Mouse (Mus musculus): ENCODE results near the gene Col4a3. TPM values are rescaled to one million over a fixed set of nuclear protein-coding genes. Genes with fewer than 3 reads are reported as not detected.
A peak's percentile ranks its signal among the peaks of the same experiment; 100 is the strongest.

The Col4a3 gene
- polyA plus RNA-seq (2015; fragmentation: Nextera tagmentation; extraction: Ambion mirVana) = 0.13 and 0.26 TPM in 2 replicates

DNA sequence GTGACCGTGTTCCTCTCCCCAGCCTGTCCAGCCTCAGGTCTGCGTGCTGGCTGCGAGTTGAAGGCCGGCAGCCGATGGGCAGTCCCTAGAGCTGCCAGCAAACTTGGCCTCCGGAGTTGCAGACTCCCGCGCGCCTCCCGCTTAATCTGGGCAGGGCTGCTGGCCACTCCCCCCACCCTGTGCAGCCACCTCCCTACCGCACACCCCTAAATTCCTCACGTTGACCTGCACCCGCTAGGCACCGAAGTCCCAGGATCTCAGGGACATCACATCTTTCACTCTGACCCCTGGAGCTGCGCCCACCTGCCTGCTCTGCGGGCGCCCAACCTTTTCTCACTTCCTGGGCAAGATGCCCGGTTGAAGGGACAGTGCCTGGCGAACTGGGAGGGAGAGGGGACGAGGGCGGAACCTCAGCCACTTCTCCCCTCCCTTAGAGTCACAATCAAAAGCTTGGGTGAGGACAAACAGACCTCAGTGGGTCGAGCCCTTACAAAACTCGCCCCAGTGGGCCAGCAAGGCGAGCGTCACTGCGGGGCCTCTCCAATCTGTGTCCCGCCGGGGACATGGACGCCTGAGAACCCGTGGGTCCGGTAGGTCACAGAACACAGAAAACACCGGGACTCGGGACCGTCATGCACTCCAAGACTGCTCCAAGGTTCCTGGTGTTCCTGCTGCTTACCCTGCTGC is at the start of gene Col4a3, which contains the start of gene Col4a4:
Gene Col4a3 (plus strand): TSS at position 209 of the 687 bp plus-strand sequence.
Gene Col4a4 (minus strand): TSS at position 137 of the 687 bp plus-strand sequence.
- no peak; the same call in 1 of the 2 replicates for ATAC-seq (ENCODE audit: insufficient number of reproducible peaks, low FRiP score, low TSS enrichment, low read depth)
- Histone ChIP-seq H3K4me2 (replicated peaks) (peak within 1 kb of the TSS; percentile 54), H3K4me3 (replicated peaks) (peak within 1 kb of the TSS; percentile 31), H3K9ac (0 out of 2 replicates have a peak within 1 kb of the TSS, but pooled peaks have one; percentile 3), H3K4me1 (peaks cover 10% of the 10 kb centered on the region), H3K27ac (replicated peaks) (no peak within 1 kb of the TSS), H3K36me3 (no peaks in the 10 kb centered on the region), H3K27me3 (peaks cover 18% of the 10 kb centered on the region), H3K9me3 (replicated peaks) (no peaks in the 10 kb centered on the region)
- WGBS = 4% methylated on average over 34 of the region's 34 CpGs

DNA sequence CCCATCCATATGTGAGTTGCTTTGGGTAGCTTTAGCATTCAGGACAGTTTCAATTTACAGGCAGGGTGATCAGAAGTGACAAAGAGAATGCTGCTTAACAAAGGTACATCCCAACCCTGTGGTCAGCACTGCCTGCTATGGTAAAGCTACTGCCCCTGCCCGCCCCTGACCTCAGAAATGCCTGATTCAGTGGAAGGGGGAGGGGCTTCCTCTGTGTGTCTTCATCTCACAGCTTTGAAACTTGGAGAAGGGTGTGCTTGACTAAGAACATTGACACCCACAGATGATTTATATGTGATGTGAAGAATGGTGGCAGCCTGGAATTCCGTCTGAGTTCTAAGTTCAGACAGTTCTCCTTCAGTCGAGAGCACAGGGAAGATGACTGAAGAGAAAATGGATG is 48.9 kb upstream of the Col4a3 start:
- H3K9ac ChIP-seq = no peak overlapping the region
- H3K4me2 ChIP-seq (replicated peaks) = no peak overlapping the region
- no peaks in the 10 kb centered on the region for H3K27me3 ChIP-seq
- no peak overlapping the region for H3K27ac ChIP-seq (replicated peaks)
- no peak for ATAC-seq (ENCODE audit: insufficient number of reproducible peaks, low FRiP score, low TSS enrichment, low read depth)
- no peak overlapping the region for H3K4me3 ChIP-seq (replicated peaks)
- no peaks in the 10 kb centered on the region for H3K9me3 ChIP-seq (replicated peaks)
- no peaks in the 10 kb centered on the region for H3K36me3 ChIP-seq
- WGBS = 66% methylated on average over 3 of the region's 3 CpGs
- no peaks in the 10 kb centered on the region for H3K4me1 ChIP-seq

- Histone ChIP-seq H3K36me3 (no peaks in the 10 kb centered on the region), H3K9me3 (replicated peaks) (no peaks in the 10 kb centered on the region), H3K27me3 (no peaks in the 10 kb centered on the region), H3K4me2 (replicated peaks) (no peak overlapping the region), H3K4me1 (no peaks in the 10 kb centered on the region), H3K4me3 (replicated peaks) (no peak overlapping the region), H3K9ac (no peak overlapping the region), H3K27ac (replicated peaks) (no peak overlapping the region)
- 74% methylated on average over 5 of the region's 5 CpGs for WGBS
- no peak for ATAC-seq (ENCODE audit: insufficient number of reproducible peaks, low FRiP score, low TSS enrichment, low read depth)
Measured at GRCm38 (mm10) chr1:82540056-82540455, 46.7 kb upstream of the Col4a3 start.

GRCm38 (mm10) chr1:82543934-82544333 is 42.8 kb upstream of the Col4a3 start:
- Histone ChIP-seq H3K27me3 (no peaks in the 10 kb centered on the region), H3K36me3 (no peaks in the 10 kb centered on the region), H3K4me1 (no peaks in the 10 kb centered on the region), H3K9ac (no peak overlapping the region), H3K27ac (replicated peaks) (no peak overlapping the region), H3K4me3 (replicated peaks) (no peak overlapping the region), H3K4me2 (replicated peaks) (no peak overlapping the region), H3K9me3 (replicated peaks) (no peaks in the 10 kb centered on the region)
- ATAC-seq (ENCODE audit: insufficient number of reproducible peaks, low FRiP score, low TSS enrichment, low read depth) = no peak
- WGBS = 92% methylated on average over 2 of the region's 2 CpGs

DNA sequence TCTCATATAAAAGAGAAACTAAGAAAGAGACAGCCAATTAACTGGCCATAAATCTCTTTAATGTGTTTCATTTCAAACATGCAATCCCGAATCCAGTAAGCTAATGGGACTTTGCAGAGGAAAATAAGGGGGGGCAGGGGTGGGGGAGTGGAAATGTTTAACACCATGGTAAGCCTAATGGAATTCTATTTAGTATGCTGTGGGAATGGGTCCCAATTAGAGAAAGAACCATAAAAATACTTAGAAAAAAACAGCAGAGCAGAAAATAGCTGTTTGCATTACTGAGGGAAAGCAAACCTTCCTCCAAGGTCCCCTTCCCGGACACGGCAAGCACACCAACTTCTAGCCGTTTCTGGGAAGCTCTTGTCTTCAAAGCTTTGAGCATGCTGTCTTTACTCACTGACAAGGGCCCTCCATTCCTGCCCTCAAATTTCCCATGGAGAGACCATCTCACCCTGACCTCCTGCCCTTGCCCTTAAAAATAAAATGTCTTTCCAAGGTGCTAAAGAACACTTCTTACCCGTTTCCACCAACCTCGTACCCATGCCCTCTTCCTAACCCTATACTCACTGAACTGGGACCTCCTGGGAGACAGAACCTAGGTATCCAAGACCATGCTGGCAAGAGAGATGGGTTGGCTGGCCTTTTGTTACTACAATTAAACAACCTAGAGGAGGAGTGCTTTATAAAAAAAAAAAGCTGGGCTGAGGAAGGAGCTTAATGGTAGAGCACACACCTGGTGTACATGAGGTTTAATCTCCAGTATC is 42.1 kb upstream of the Col4a3 start:
- H3K4me3 ChIP-seq (replicated peaks) = no peak overlapping the region
- no peaks in the 10 kb centered on the region for H3K27me3 ChIP-seq
- H3K4me1 ChIP-seq = no peaks in the 10 kb centered on the region
- H3K36me3 ChIP-seq = no peaks in the 10 kb centered on the region
- no peak overlapping the region for H3K27ac ChIP-seq (replicated peaks)
- H3K9me3 ChIP-seq (replicated peaks) = no peaks in the 10 kb centered on the region
- WGBS = 75% methylated on average over 6 of the region's 6 CpGs
- no peak for ATAC-seq (ENCODE audit: insufficient number of reproducible peaks, low FRiP score, low TSS enrichment, low read depth)
- no peak overlapping the region for H3K9ac ChIP-seq
- no peak overlapping the region for H3K4me2 ChIP-seq (replicated peaks)

- 59% methylated on average over 8 of the region's 8 CpGs for WGBS
- Histone ChIP-seq H3K4me3 (replicated peaks) (no peak overlapping the region), H3K9me3 (replicated peaks) (no peaks in the 10 kb centered on the region), H3K36me3 (no peaks in the 10 kb centered on the region), H3K27me3 (no peaks in the 10 kb centered on the region), H3K27ac (replicated peaks) (no peak overlapping the region), H3K4me2 (replicated peaks) (no peak overlapping the region), H3K4me1 (no peaks in the 10 kb centered on the region), H3K9ac (no peak overlapping the region)
- no peak for ATAC-seq (ENCODE audit: insufficient number of reproducible peaks, low FRiP score, low TSS enrichment, low read depth)
Measured at GRCm38 (mm10) chr1:82545199-82545960, 41.3 kb upstream of the Col4a3 start.

DNA sequence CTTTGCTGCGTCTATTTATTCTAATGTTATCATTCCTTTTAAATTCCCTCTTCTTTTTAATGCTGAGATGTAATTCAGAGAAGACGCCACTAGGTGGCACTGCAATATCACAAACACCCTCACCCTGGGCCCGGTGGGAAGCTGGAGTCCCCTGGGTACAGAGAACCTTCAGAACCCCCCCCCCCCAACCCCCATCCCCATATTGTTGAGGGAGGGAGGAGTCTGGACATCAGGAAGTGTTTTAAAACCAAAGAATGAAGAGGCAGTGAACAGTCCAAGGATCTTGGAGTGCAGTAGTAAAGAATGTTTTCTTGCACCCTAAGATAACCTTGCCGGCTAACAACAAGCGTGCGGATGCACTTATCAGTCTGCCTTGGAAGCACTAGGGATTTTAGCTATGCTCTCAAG is 32.3 kb upstream of the Col4a3 start:
- 37% methylated on average over 6 of the region's 6 CpGs for WGBS
- Histone ChIP-seq H3K9me3 (replicated peaks) (no peaks in the 10 kb centered on the region), H3K27me3 (no peaks in the 10 kb centered on the region), H3K4me2 (replicated peaks) (no peak overlapping the region), H3K36me3 (no peaks in the 10 kb centered on the region), H3K27ac (replicated peaks) (no peak overlapping the region), H3K4me1 (no peaks in the 10 kb centered on the region), H3K9ac (no peak overlapping the region), H3K4me3 (replicated peaks) (no peak overlapping the region)
- ATAC-seq (ENCODE audit: insufficient number of reproducible peaks, low FRiP score, low TSS enrichment, low read depth) = no peak

GRCm38 (mm10) chr1:82554889-82555288 is 31.8 kb upstream of the Col4a3 start:
- Histone ChIP-seq H3K4me2 (replicated peaks) (no peak overlapping the region), H3K9ac (no peak overlapping the region), H3K4me3 (replicated peaks) (no peak overlapping the region), H3K9me3 (replicated peaks) (no peaks in the 10 kb centered on the region), H3K36me3 (no peaks in the 10 kb centered on the region), H3K27me3 (no peaks in the 10 kb centered on the region), H3K4me1 (no peaks in the 10 kb centered on the region), H3K27ac (replicated peaks) (no peak overlapping the region)
- 77% methylated on average over 5 of the region's 5 CpGs for WGBS
- ATAC-seq (ENCODE audit: insufficient number of reproducible peaks, low FRiP score, low TSS enrichment, low read depth) = no peak

DNA sequence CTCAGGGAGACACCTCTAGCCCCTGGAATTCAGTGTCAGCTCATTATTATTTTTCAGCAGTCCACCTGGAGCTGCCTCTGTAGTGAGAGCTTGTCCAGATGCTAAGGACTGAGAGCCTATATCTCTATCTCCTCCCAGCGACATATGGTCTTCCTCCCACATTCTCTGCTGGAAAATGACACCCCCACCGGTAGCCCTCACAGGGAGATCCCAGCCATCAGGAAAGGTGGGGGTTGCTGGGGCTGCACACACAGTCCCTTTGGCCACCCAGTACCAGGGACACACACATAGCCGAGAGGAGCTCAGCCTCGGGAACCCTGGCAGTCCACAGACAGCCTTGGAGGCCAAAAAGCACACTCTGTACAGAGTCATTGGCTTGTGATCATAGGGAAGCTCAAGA is 26.5 kb upstream of the Col4a3 start:
- Histone ChIP-seq H3K9ac (no peak overlapping the region), H3K9me3 (replicated peaks) (no peaks in the 10 kb centered on the region; the same call in 1 of the 2 replicates), H3K36me3 (no peaks in the 10 kb centered on the region), H3K4me1 (no peaks in the 10 kb centered on the region), H3K27me3 (no peaks in the 10 kb centered on the region), H3K4me3 (replicated peaks) (no peak overlapping the region), H3K27ac (replicated peaks) (no peak overlapping the region), H3K4me2 (replicated peaks) (no peak overlapping the region)
- no peak for ATAC-seq (ENCODE audit: insufficient number of reproducible peaks, low FRiP score, low TSS enrichment, low read depth)
- WGBS = 70% methylated on average over 4 of the region's 4 CpGs

GRCm38 (mm10) chr1:82569405-82569804 is 17.3 kb upstream of the Col4a3 start:
- Histone ChIP-seq H3K9me3 (replicated peaks) (no peaks in the 10 kb centered on the region), H3K4me1 (no peaks in the 10 kb centered on the region), H3K4me2 (replicated peaks) (no peak overlapping the region), H3K27me3 (no peaks in the 10 kb centered on the region), H3K9ac (no peak overlapping the region), H3K27ac (replicated peaks) (no peak overlapping the region), H3K4me3 (replicated peaks) (no peak overlapping the region), H3K36me3 (no peaks in the 10 kb centered on the region)
- WGBS = 88% methylated on average over 4 of the region's 4 CpGs
- ATAC-seq (ENCODE audit: insufficient number of reproducible peaks, low FRiP score, low TSS enrichment, low read depth) = no peak

DNA sequence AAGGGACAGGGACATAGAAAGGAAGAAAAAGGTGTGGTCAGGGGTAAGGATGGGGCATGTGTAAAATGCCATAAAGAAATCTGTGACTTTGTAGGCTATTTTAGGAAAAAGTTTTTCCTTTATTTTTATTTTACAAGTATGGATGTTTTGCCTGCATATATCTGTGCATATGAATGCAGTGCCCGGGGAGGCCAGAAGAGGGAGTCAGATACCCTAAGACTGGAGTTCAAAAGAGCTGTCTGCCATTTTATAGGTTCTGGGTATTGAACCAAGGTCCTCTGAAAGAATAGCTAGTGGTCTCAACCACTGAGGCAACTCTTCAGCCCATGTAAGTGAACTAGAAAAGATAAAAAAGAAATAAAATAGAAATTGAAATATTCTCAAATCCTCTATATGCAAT is 15.0 kb upstream of the Col4a3 start:
- Histone ChIP-seq H3K27ac (replicated peaks) (no peak overlapping the region), H3K4me1 (no peaks in the 10 kb centered on the region), H3K9me3 (replicated peaks) (no peaks in the 10 kb centered on the region), H3K9ac (no peak overlapping the region), H3K27me3 (no peaks in the 10 kb centered on the region), H3K4me3 (replicated peaks) (no peak overlapping the region), H3K4me2 (replicated peaks) (no peak overlapping the region), H3K36me3 (no peaks in the 10 kb centered on the region)
- ATAC-seq (ENCODE audit: insufficient number of reproducible peaks, low FRiP score, low TSS enrichment, low read depth) = no peak
- 80% methylated on average over 1 of the region's 1 CpGs for WGBS

Data from embryonic facial prominence, embryonic 15.5 days (tissue).